Mouse (Mus musculus) MEL-GATA-1-ER (cell line): Measurements from ENCODE around the gene Spink8.
A peak's percentile ranks its signal among the peaks of the same experiment; 100 is the strongest.
"Not testable (repeated sequence)": the region's sequence is repeated elsewhere in the genome, so short reads cannot be mapped to it uniquely, and the experiment has no call there.

Experiments
- DNase-seq: peaks from one replicate; pipeline ENCODE4 v3.0.0-alpha.2; 2012; ENCODE audit warnings: low read depth; ENCODE audit errors: extremely low read depth

Gene Spink8

DNA sequence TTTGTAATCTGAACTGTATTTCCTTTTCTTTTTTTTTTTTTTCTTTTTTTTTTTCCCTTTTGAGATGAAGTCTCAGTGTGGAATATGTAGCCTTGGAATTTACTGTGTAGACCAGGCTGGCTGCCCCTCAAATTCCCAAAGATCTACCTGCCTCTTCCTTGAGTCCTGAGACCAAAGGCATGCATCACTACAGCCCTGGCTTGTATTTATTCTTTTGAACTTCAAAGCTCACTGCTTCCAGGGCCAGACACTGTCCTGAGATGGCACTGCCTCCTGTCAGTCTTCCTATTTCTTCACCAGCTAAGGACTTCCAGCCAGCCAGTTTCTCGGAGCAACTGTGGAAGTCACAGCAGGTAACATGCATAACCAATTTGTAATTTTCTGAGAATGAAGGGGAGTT lies at the start of gene Spink8:
Gene Spink8 (plus strand): TSS at position 301 of the 400 bp plus-strand sequence.
- no peak for DNase-seq

- DNase-seq, result not testable (repeated sequence)
These were observed 45.2 kb upstream of the Spink8 start for GRCm38 (mm10) chr9:109766841-109767240.

DNA sequence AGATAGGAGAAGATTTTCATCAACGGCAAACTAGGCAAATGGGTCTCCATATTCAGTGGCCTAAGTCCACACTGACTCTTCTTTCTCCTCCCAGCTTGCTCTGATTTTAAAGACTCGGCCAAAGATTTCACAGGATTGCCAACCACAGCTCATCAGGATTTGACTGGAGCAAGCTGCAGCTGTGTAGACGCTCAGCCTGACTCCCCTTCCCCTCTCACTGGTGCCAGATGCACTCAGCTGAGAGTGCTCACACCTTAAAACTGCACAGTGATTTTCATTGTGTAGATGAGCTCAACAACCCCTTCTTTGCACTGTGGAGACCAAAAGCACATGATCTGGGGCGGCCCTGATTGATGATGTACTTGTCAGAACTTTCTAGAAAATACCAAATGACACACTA lies 21.5 kb upstream of the Spink8 start, which contains the start of gene Fbxw27:
Gene Fbxw27 (minus strand): TSS at position 101 of the 400 bp plus-strand sequence.
- DNase-seq, result not testable (repeated sequence)

DNA sequence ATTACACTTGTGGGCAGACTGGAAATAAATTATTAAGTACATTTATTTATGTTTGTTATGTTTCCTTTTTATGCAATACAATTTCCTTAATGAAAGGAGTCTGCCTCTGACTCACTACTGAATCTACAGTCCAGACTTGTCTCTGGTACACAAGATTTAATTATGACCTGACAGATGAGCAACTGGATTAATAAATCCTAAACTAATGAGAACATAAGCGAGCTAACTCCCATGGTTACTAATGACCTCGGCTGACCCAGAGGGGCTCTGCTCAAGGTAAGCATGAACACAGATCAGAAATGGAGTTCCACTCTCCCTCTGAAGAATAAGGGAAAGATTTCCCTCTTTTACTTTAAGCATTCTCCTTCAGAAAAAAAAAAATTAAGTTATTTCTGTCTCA lies 16.9 kb upstream of the Spink8 start:
- no peak for DNase-seq

DNA sequence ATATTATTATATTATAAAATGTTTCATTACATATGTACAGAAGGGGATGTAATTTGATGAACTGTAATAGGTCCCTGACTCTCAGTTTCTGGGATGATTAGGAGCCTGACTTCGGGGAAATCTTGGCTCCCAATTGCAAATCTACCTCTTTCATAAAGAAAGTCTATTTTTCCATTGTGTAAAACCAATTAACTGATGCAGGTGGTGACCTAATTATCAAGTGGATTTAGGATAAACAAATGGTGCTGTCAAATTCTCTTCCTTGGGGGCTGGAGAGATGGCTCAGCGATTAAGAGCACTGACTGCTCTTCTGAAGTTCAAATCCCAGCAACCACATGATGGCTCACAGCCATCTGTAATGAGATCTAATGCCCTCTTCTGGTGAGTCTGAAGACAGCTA lies 16.3 kb upstream of the Spink8 start:
- no peak for DNase-seq

GRCm38 (mm10) chr9:109798051-109798450 lies 14.0 kb upstream of the Spink8 start:
- no peak for DNase-seq

- not testable (repeated sequence) for DNase-seq
These were observed 6.5 kb upstream of the Spink8 start for GRCm38 (mm10) chr9:109805596-109805995.

- DNase-seq, result no peak
These were observed 5.8 kb upstream of the Spink8 start for GRCm38 (mm10) chr9:109806260-109806659.

DNA sequence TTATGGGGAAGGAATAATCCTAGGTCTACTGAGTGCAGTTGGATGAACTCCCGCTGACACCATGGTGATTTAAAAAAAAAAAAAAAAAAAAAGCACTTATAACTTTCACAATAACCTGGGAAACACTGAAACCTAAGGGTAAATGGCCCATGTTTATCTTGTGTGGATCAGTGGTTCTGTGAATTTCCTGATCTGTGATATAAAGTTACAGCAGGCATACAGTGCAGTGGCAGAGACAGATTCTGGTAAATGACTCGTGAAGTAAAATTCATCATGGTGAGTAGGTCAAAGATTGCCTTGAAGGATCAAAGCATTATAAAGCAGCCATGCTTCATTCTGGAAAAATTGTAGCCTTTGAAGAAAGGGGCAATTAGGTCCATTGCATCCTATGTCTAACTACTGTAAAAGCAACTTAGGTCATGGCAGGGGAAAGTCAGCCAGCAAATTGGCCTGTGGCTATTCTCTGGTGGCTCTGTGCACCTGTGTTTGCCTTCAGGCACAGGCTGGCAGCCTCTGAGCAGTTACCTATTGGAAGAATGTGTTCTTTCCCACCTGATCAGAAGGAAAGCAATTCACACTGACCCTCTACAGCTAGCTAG lies 5.3 kb upstream of the Spink8 start:
- DNase-seq, result no peak

DNA sequence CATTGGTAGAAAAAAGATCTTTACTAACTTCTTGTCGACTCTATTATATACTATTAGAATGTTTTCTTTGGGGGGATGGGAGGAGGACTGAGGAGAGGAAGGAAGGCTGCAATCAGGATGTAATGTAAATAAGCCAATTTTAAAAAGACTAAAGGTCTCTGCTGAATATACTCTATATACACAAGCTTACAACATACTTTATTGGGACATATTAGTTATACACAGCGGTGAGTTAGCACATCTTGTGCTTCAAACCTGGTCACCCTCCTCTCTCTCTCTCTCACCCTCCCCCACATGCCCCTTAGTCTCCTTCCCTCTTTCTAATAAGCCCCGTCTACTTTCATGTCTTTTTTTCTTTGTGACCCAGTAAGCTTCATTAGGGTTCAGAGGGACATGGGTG lies 4.2 kb upstream of the Spink8 start:
- no peak for DNase-seq

GRCm38 (mm10) chr9:109813424-109813823 lies 1.3 kb downstream of the Spink8 start:
- no peak for DNase-seq

DNA sequence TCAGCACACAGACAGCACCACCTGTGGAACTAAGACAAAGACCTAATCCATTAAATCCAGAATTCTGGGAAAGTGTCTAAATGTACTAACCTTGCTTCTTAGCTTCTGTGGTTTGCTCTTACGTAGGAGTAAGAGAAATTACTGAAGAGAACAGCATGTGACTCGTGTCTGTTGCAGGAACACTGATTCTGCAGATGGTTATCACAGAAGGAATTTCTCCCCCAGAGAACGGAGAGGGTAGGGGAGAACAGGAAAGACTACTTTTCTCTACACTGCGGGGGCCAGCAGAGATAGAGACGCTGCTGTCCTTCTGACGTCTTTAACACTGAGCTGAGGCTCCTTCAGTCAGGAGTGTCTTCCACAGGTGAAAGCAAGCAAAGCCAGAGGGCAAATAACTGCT lies 4.3 kb downstream of the Spink8 start:
- no peak for DNase-seq

DNA sequence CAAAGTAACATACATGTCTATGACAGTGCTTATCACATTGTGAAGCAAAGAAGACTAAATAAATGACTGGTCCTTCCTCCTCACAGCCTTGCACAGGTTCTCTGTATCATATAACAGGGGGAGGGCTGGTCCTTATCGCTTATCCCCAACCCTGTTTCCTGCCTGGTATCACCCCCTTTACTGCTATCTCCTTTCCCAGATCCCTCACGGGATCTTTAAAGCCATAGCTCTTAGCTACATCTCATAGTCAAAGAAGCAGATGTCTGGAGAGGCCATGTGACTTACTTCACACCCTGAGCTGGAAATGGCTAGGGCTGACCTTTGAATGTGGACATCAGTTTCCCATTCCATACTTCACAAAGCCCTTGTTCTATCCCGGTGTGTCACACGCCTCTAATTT lies 13.7 kb downstream of the Spink8 start:
- no peak for DNase-seq

GRCm38 (mm10) chr9:109826181-109826580 lies 14.1 kb downstream of the Spink8 start:
- DNase-seq, result peak; percentile 26

GRCm38 (mm10) chr9:109832391-109833087 lies 20.5 kb downstream of the Spink8 start, which contains the start of gene Nme6:
Gene Nme6, plus strand, starts transcription at chr9:109832749.
- DNase-seq, result peak; percentile 76

DNA sequence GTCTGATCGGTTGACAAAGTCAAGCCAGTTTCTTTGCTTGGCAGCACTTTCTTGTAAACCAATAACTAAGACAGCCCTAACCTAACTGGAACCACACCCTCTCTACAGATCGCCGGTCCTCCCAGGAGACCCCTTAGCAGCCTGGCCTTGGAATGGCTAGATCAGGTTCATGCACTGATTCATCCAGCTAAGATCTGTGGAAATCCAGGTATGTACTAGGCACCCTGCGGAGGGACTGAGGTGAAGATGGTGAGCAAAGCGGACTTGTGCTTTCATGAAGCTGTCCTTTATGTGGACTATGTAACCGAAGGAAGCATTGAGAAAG lies 21.0 kb downstream of the Spink8 start:
- no peak for DNase-seq

- DNase-seq, result no peak
These were observed 37.3 kb downstream of the Spink8 start, which contains the start of gene Camp for GRCm38 (mm10) chr9:109849312-109849758. Gene Camp, minus strand, starts transcription at chr9:109849617.

- no peak for DNase-seq
These were observed 38.0 kb downstream of the Spink8 start for GRCm38 (mm10) chr9:109850099-109850498.

- DNase-seq, result no peak
These were observed 42.3 kb downstream of the Spink8 start for GRCm38 (mm10) chr9:109854341-109854740.

GRCm38 (mm10) chr9:109855947-109856346 lies 43.9 kb downstream of the Spink8 start:
- DNase-seq, result no peak

GRCm38 (mm10) chr9:109862397-109863044 lies 50.4 kb downstream of the Spink8 start:
- DNase-seq, result peak; percentile 59

- peak; percentile 83 for DNase-seq
These were observed 51.0 kb downstream of the Spink8 start for GRCm38 (mm10) chr9:109863085-109863484.
